Mouse (Mus musculus): ENCODE data around the gene Melk.

DNA sequence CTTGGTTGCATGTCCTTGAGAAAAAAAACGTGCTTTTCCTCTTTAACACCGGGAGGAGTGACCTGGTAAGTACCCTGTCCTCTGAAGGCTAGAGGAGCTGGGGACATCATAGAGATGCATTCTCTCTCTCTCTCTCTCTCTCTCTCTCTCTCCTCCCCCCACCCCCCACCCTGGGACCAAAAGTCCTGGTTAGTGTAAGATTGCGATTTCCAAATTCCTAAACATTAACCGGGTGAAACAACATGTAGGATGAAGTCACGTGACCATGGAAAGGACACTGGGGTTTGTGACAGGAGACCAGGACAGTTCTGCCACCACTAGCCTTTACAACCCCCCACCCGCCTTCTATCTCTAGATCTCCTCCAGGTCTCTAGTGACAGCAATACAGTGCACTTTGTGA lies 47.5 kb upstream of the Melk start:
- TF ChIP-seq CTCF (IDR thresholded peaks at IDR 0.05; ENCODE audit: low read depth, low read length) (no peak), EP300 (IDR thresholded peaks at IDR 0.05; ENCODE audit: insufficient read depth, low read depth, low read length) (no peak), POLR2A (IDR thresholded peaks at IDR 0.05; ENCODE audit: insufficient read depth, low read length) (no peak)
